Mouse (Mus musculus) heart, postnatal 0 days (tissue): ENCODE measurements around the gene Mcoln2.

Experiments
- CTCF ChIP-seq: IDR thresholded peaks from 2 replicates; pipeline ENCODE4 v1.5.1; 2016; ENCODE audit warnings: antibody characterized with exemption, control low read depth, low read depth
- EP300 ChIP-seq: IDR thresholded peaks from 2 replicates; pipeline ENCODE4 v1.6.1; 2016; ENCODE audit warnings: antibody characterized with exemption, low read depth

DNA sequence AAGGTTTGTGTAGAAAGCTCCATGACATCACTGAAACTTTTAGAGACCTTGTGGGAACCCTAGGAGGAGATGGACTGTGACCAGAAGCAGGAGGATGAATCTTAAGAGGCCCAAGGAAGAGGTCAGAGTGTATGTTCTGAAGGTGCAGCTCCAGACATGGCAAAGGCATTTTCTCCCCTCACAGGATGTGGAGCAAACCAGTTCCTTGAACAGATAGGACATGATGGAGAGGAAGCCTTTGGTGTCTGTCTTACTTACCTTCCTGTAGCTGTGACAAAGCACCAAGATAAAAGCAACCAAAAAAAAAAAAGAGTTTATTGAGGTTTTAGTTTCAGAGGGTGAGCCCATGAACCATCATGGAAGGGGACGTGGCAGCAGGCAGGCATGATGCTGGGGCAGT, 42.9 kb downstream of the Mcoln2 start:
- no peak for TF ChIP-seq CTCF
- TF ChIP-seq EP300, result no peak
